Mouse (Mus musculus) hindlimb bud, embryonic 11.5 days (tissue): ENCODE results near the gene Hist1h4h.
A peak's percentile ranks its signal among the peaks of the same experiment; 100 is the strongest.
"Not testable (repeated sequence)": the region's sequence is repeated elsewhere in the genome, so short reads cannot be mapped to it uniquely, and the experiment has no call there.

Experiments used
- DNase-seq: peaks from one replicate; pipeline ENCODE4 v3.0.0-alpha.2; 2012; ENCODE audit warnings: low read depth, low spot score; ENCODE audit errors: extremely low spot score

Hist1h4h gene

DNA sequence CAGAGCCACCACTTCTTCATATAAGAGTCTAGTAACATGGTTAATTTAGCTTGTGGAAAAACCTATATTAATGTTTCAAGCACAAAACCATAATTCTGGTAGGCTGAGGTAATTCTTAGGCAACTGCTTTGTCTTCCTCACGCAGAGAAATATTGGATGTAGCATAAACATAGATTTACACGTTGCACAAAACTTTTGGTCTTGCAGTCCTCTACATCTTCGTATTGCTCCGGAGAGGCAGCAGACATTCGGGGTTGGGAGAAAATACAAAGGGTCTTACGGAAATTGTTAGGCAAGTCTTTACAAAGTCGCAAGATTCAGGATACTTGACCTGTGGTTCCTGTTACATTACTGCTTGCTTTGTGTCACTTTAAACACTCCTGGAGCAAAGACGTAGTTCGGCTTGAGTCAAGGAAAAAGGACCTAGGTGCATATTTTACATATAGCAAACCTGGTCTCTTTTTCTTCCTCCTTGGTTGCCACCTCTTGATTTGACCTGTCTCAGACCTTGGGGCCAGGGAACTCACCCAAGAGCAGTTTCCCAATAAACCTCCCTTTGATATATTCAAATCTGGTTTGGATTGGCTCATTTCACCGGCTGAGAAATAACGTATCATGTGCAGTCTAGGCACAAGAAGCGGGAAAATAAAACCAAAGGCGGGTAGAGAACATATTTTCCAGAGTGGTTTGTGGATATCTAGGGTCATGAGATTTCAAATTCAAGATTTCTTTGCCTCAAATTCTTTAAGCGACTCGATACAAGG, 3.7 kb downstream of the Hist1h4h start:
- no peak for DNase-seq

- not testable (repeated sequence) for DNase-seq
These were observed 4.6 kb downstream of the Hist1h4h start, which contains the start of gene Hist1h3g for GRCm38 (mm10) chr13:23535137-23536075. Gene Hist1h3g, plus strand, starts transcription at chr13:23535422.

DNA sequence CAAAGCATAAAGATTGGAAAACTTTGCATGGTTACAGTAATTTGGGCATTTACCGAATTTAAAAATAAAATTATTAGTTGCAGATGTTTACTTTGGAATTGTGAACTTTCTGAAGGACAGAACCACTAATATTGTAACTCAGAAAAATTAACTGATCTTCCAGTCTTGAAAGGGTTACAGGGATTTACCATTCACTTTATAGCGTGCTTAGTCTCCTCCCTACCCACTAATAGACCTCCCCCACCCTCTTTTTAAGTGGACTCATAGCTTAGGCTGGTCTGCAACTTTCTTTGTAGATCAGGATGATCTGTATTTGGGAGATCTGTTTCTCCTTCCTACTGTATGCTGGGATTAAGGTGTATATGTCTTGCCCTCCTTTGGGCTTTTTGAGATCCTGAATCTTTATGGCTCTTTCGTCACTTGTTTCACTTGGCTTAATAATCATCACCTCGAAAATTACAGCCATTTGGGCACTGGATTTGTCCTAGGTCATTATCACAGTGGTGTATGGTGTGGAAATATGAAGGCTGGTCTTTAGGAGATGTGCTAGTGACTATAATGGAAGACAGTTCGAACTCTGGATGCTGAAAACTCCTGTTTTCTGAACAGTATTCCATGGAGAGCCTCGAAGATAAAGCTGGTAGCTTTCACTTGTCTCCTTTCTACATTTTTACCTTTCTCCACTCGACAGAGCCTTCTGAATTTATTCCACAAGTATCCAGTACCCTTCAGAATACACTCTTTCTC, 5.4 kb downstream of the Hist1h4h start:
- DNase-seq = no peak

DNA sequence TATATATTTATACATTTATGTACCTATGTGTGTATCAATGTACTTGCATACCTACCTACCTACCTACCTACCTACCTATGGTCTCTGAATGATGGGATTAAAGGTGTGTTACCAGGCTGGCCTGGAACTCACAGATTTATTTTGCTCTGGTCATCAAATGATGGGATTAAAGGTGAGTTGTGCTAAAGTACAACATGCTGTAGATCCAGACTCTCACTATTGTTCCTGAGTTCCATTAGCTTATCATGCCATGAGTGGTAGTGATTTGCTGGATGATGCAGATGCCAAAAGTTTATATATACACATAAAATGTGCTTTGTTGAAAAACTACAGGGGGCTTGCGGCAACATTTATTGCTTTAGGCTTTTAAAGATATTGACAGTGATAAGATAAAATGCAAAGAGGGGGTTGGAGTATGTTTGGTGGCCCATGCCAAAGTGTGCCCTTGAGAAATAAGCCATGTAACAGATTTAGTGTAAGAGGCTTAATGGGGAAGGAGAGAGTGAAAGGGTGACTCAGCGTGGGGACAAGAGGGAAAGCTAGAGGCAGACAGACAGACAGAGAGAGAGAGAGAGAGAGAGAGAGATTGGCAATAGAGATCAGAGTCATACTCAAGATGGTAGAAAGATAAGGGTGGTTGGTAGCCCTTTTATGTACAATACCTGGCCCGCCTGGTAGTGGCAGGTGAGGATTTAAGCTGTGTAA, 6.3 kb downstream of the Hist1h4h start:
- DNase-seq = no peak

GRCm38 (mm10) chr13:23538249-23538648, 7.4 kb downstream of the Hist1h4h start:
- no peak for DNase-seq

GRCm38 (mm10) chr13:23539821-23540220, 9.0 kb downstream of the Hist1h4h start:
- DNase-seq = not testable (repeated sequence)

DNA sequence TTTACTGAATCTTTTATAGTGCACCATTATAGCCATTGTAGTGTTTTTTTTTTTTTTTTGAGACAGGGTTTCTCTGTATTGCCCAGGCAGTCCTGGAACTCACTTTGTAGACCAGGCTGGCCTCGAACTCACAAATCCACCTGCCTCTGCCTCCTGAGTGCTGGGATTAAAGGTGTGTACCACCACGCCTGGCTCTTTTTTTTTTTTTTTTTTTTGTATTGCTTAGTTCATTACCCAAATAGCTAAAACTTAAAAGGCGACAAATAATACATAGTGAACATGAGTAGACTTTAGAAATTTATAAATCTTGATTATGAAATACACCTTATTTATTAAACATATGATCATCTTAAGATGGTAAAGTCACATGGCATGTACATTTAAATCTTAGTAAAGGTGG, 10.6 kb downstream of the Hist1h4h start:
- DNase-seq = no peak

DNA sequence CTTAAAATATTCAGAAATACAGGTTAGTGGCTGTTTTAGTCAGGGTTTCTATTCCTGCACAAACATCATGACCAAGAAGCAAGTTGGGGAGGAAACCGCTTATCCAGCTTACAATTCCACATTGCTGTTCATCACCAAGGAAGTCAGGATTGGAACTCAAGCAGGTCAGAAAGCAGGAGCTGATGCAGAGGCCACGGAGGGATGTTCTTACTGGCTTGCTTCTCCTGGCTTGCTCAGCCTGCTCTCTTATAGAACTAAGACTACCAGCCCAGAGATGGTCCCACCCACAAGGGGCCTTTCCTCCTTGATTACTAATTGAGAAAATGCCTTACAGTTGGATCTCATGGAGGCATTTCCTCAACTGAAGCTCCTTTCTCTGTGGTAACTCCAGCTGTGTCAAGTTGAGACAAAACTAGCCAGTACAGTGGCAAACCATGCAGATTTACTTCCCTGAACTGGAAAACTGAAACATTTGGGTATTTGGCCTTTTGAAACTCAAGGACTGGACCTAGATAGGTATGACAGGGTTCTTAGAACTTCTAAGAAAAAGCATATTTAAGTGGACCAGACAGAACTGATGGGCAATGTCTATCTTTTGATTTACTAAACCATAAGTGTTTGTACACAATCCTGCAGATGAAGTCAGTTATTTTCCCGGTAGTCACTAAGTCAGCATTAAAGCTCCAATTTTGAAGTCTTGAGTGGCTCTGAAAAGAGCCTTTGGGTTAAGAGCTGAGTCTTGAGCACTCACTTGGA, 11.6 kb downstream of the Hist1h4h start:
- not testable (repeated sequence) for DNase-seq

GRCm38 (mm10) chr13:23542999-23543607, 12.3 kb downstream of the Hist1h4h start, which contains the start of gene Hist1h2bh:
Gene Hist1h2bh, minus strand, starts transcription at chr13:23543392.
- DNase-seq = not testable (repeated sequence)

DNA sequence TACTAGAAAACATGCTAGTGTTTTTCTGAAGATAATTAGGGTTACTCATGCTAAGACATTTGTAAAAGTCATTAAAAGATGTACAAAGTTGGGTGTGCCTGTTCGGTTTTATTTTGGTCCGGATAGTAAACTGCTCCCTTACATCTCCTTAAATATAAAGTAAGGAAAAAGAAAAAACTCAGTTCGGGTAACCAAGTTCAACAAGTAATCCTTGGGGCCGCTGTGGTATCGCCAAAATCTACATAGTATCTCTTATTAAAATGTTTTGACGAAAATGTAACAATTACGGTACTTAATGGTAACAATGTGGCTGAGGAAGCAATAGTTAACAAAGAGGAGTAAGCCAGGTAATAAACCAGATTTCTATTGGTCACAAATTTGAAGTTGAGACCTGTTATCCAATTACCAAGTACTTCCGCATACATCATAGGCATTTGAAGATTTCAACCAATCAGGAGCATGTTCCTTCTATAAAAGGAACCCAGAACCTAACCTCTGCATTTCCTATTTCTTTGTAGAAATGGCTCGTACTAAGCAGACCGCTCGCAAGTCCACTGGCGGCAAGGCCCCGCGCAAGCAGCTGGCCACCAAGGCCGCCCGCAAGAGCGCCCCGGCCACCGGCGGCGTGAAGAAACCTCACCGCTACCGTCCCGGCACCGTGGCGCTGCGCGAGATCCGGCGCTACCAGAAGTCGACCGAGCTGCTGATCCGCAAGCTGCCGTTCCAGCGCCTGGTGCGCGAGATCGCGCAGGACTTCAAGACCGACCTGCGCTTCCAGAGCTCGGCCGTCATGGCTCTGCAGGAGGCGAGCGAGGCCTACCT, 13.3 kb downstream of the Hist1h4h start, which contains the start of gene Hist1h3f:
Gene Hist1h3f, plus strand, starts transcription at position 88 of the 822 bp plus-strand sequence.
- peak; percentile 100 for DNase-seq

DNA sequence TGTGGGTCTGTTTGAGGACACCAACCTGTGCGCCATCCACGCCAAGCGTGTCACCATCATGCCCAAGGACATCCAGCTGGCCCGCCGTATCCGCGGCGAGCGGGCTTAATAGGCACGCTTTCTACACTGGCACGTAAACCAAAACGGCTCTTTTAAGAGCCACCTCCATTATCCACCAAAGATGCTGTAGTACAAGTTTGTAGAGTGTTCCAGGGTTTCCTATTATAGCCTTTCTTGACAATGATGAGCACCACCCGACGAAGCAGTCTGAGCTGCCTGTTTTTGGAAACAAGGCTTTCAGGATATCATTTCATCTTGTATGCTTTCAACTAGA, 13.9 kb downstream of the Hist1h4h start:
- DNase-seq = not testable (repeated sequence)

- no peak for DNase-seq
These were observed 15.8 kb downstream of the Hist1h4h start for GRCm38 (mm10) chr13:23546694-23547093.

- DNase-seq = no peak
These were observed 19.9 kb downstream of the Hist1h4h start for GRCm38 (mm10) chr13:23550761-23551145.

GRCm38 (mm10) chr13:23551146-23551834, 20.4 kb downstream of the Hist1h4h start, which contains the start of gene Hist1h4f:
Gene Hist1h4f, minus strand, starts transcription at chr13:23551648.
- not testable (repeated sequence) for DNase-seq

- DNase-seq = no peak
These were observed 21.4 kb downstream of the Hist1h4h start for GRCm38 (mm10) chr13:23551931-23552914.

DNA sequence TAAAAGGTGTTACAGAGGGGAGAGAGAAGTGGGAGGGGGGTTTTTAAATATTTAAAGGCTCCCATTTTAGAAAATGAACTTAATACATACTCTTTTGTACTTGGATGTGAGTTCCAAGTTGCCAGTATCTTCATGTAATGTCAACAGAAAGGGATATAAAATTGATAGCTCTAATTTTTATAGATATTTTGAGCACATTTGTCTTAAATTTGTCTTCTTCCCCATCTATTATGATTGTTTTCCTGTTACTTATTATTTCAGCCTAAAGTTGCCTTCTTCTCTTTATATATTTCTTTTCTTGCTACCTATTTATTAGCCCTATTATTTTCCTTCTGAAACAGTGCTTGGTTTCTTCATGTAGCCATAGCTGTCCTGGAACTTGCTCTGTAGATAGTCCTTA, 22.1 kb downstream of the Hist1h4h start, which contains the start of gene Hist1h1d:
Gene Hist1h1d, plus strand, starts transcription at position 301 of the 400 bp plus-strand sequence.
- no peak for DNase-seq
